Mouse (Mus musculus) layer of hippocampus, postnatal 14 days (tissue): ENCODE measurements at regions not wholly inside any gene's neighbourhood (a gene's known extent, or its start where the extent isn't known, plus 50 kb on each side); places are given as distances from the start of the nearest gene placed in this dataset.

Experiments
- DNase-seq, 2 experiments: peaks; one replicate each; pipeline ENCODE4 v3.0.0; 2021 to 2022; ENCODE audit warnings: low spot score in 2 of 2, mixed read lengths in 1 of 2

DNA sequence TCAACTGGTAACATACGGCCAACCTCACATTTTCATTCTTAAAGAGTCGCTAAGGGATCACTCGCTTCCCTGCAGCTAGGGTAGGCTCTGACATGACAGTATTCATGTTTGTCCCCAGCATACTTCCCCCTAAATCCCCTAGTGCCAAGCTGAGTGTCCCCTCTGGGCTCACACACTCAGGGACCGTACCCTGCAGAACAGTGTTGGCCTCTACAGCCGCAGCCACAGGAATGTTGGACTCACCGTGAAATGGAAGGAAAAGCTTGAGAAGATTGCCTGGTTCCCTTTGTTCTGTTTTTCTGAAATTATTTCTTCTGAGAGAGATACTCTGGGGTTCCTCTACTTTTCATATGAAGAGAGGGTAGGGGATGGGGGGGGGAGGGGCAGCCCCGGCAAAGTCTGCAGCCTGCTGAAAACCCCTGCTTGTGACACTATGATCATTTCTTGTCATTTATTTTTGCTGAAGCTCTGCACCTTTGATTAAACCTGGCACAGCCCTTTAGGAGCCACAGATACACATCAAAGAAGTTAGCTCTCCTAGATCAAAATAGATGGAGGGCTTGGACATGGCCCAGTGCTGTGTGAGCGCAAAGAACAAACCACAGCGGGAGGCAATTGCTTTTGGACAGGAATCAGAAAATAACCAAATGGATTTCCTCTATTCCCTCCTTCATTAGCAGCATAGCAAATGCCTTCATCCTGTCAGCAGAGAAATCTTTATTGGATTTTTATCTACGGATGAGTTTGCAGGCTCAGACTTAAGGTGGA, 312.7 kb upstream of the Id4 start:
- peak in 1 of 2 experiments; percentile 58 for DNase-seq

DNA sequence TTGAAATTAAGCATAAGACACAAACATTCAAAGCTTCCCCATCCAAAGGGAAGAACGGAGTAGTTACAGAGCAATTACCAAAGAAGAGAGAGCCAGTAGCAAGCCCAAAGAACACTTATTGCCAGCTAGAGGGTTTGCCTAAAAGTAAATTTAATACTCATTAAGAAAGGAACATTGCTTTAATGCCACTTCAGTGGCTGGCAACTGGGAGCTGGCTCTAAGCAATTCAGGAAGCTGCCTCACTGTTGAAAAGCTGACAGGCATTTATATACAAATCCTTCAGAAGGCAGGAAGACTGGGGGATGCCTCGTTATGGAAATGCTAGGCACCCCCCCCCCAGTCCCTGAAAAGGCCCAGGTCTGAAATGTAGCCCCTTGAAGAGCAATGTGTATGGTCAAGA, 310.6 kb upstream of the Id4 start:
- DNase-seq = no peak

DNA sequence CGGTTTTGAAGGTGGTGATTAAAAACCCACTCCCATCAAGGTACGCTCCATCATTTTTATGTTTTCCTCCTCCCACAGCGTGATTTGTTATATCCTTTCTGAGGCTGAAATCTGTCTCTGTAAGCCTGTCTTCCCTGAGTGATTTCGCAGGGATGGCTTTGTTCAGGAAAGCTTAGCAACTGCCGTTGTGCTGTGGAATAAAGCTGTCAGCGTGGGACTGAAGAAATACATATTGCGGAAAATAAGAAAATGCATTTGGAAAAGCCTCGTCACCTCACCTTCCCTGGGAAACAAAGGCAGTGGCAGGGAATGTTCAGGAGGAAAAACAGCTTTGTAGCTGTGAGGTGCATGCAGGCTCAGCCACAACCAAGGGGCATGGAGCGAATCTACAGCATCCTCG, 310.0 kb upstream of the Id4 start:
- no peak for DNase-seq

DNA sequence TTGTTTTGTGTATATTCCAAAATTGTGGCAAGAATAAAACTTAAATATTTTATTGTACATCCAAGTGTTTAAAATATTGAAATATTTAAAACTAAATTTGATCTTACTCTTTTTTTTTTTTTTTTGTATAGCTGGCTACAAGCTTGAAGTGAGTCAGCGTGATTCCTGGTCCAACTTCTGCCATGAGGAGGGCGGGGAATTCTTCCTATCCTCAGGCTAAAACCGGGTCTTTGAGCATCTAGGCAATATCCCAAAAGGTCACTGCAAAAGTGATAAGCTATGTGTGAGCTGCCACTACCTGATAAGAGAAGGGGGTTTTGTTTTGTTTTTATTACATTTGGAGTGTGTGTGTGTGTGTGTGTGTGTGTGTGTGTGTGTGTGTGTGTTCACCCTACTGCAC, 308.1 kb upstream of the Id4 start:
- DNase-seq = no peak

DNA sequence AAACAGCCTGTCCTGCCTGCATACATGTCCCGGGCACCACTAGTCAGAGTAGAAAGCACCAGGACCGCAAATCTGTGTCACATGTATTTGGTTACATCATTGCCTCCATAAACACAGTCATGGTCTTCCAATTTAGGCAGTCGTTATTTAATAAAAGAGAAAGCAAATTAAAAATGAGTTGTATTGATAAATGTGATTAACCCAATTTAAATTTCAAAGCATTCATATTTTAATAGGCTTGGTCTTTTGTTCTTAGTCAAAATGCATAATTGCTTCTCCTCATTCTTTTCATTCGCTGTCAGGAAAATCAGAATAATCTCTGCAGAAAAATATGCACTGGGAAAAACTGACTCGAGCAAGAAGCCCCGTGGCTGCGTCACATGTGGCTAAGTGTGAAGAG, 307.3 kb upstream of the Id4 start:
- DNase-seq = no peak

DNA sequence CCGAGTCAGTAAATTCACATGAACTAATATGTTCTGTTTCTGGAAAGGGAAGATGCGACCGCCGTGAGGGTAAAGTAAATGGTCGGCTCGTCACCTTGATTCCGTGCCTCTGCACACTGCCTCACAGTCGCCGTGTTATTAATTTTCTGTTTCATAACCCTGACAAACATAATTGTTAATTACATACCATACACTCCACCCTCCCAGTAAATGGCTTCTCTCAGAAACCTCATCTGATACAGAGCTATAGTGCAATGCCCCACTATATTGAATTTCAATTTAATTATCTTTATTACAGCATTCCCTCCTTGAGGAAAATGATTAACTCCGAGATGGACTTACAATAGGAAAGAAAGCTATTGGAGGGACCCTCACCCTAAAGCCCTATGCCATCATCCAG, 305.5 kb upstream of the Id4 start:
- DNase-seq = no peak

DNA sequence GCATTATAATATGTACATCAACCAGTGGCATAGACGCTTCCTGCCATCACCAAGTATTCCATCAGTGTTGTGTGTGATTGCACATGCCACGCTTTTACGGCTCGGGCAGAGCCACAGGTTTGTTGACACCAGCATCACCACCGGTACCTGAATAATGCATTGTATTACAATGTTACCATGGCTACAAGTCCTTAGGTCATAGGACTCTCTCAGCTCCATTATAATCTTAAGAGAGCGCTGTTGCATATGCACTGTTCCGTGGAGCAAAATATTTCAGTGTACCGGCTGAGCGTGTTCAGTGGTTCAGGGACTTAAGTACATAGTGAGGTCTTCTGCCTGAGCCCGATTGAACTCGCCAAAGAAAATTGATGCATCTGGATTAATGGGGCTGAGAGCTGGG, 303.4 kb upstream of the Id4 start:
- no peak for DNase-seq

DNA sequence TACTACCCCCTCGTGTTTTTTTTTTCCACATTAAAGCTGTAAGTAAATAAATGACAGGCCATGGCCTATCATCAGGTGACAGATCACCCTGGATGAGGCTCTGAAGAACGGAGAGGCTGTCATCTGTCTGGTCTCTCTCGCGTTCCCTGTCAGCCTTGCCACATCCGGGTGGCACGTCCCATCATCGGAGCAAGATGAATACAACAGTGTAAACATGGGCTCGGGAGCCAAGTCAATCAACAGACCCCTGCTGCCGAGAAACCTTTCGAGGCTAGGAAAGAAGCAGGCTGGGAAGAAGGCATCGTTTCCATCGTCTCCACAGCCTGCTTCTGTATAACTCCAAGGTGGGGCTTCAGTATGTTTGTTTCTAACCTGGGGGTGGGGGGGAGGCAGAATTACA, 286.8 kb upstream of the Id4 start:
- no peak for DNase-seq

DNA sequence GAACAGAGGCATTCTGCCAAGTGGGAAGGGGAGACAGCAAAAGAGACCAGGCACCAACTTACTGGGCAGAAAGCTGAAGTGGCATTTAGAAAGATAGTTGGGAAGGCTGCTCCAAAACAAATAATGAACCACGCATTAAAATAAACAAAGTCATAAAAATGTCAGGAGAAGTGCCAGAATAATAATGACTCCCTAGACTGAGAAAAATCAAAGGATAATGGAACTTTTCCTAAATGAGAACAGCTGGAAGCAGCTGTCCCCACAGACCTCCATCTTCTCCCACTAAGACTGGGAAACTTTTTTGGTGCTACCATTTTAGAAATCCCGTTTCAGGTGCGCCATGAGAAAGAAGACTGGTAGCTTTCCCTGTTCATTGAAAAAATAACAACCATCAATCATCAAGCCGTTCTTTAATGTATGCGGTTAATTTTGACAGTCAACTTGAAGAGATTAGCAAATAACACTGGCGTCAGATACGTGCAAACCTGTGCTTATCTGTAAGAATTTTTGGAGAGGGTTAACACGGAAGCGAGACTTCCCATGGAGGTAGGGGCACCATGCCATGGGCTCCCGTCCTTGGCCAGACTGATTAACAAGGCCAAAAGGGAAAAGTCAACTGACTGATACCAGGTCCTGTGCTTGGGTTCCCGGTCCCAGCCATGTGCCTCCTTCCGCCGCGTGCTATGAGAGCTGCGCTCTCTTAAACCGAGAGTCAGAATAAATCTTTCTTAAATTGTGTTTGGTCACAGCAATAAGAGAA, 286.1 kb upstream of the Id4 start:
- DNase-seq = no peak

DNA sequence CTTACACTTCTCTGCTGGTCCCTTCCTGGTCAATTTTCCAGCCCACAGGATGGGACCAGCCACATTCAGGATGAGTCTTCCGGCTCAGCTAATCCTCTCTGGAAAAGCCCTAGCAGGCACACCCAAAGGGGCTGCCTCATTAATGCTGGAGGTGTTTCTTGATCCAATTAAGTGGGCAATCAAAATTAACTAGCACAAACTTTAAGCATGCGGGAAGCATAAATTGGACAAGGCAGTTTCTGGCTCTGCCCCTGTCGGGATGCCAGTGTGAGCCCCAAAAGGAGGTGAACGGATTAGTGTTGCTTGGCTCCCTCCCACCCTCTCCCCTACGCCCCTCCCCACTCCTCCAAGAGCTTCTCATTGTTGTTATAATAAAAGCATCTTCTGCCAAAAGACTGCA, 262.5 kb upstream of the Id4 start:
- DNase-seq = peak; percentile 7 to 38

DNA sequence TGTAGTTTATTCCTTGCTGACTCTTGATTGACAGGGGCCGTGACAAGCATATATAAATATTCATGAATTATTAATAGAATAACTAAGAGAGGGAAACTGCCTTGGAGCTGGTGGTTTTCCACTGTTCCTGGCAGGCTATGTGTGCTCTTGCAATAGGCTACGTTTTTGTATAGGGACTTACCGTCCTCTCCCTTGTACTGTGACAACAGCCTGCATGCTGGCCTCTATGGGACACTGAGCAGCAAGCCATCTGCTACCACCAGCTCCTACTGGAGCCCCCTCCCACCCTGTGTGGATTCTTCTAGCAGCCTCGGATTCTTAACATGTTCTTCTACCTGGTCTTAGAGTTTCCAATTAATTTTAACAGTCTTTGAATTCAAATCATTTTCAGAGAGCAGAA, 261.6 kb upstream of the Id4 start:
- DNase-seq = no peak

DNA sequence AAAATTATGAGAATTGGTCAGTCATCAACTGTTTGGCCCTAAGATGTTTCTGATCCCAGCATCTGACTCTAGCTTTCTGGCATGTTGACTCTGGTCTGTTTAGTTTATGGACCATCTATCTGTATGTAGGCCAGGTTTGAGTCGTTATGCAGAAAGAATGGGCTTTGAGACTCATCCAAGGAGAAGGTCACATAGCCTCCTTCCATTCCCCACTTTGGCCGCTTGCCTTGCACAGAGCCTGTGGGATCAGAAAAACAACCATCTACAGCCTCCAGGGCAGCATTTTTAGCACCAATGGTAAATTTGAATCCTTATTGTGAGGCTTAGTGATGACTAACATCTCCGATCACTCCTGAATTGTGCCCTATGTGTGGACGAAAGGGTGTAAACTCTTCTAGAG, 257.9 kb upstream of the Id4 start:
- DNase-seq = no peak

DNA sequence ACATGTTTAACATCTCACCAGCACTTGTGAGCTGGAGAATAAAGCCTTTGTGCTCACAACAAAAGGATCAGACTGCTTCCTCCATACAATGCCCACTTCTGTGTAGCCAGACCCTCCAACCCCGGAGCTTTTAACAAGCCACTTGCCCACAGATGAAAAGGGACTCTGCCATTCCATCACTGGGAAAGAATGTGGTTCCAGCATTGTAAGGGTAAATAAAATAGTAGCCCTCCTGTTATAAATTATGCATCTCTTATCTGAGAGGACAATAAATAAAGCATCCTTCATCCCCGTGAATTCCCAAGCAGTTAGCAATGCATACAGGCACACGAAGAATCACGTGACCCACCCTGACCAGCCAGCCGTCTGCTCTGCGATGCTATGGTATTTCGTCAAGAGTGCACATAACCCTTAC, 247.7 kb upstream of the Id4 start:
- DNase-seq = no peak

DNA sequence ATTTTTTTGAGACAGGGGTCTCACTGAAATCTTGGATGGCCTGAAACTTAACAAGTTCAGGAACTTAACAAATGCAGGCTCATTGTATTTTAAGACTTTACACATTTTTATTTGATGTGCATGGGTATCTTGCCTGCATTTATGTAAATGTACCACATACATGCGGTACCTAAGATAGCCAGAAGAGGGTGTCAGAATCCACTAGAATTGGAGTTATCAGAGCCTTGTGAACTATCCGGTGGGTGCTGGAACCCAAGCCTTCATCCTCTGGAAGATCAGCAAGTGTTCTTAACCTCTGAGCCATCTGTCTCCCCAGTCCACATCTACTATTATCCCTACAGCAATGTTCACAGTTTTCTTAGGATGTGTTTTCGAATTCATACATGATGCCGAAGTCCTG, 245.7 kb upstream of the Id4 start:
- DNase-seq = no peak

DNA sequence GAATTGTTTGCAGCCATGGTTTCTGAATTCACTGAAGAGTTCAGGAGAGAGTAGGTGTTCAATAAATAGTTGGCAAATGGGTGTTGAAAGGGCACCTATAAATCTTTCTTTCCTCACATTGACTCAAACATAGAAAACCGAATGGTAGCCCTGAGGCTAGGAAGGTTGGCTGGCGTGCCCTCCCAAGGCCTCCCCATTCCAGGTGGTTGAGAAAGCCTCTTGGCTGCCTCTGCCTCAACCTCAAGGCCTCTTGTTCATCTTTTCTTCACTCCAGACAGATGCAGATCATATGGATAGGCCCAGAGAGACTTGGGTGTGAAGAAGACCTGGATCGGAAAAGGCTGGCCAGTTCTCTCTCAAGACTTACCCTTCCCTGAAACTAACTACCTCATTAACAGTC, 245.0 kb upstream of the Id4 start:
- DNase-seq = no peak

DNA sequence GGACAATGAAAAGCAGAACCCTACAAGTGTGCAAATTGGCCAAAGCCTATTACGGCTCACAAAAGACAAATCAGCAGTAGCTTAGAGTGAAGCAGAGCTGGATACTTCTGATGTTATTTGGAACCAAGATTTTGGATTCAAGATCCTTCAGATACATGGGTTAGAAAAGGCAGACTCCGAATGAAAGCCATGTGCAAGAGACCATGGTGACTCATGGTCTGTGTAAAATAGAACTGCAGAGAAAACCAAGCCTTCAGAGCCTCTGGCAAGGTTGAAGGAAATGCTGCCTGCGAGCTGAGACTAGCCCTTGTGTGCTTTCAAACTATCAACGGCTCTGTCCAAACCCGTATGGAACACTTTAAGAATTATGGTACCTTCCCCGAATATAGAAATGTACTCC, 244.4 kb upstream of the Id4 start:
- no peak for DNase-seq

DNA sequence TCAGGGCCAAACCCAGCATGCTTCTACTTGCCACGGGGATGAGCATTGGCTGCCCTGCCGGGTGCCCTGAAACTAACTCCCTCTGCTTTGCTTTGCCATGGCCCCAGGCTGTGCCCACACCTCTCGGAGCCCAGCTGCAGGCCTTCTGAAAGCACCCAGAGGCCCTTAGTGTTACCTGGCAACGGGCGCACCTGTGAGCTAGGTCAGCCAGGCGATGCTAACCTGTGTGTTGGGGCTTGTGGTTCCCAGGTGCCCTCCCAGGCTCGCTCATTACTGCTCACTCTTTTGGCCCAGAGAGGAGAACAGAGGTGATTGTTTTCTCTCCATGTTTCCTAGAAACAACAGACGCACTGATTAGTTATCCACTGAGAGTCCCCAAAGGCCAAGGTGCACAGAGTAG, 243.4 kb upstream of the Id4 start:
- no peak for DNase-seq

DNA sequence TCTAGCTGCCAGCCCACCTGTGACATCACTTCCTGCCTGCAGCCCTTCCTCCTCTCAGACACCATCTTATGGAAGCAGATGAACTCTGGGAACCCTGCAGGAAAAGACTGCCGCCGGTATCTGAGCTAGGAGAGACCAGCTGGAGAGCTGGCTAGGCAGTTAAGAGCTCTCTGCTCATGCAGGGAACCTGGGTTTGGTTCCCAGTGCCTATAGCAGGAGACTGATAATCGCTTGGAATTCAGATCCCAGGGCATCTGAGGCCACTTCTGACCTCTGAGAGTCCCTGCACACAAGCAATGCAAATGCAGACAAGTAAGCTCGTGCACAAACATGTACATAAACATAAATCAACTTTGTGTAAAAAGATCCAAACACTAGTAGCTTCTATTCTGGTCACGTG, 242.4 kb upstream of the Id4 start:
- DNase-seq = no peak

DNA sequence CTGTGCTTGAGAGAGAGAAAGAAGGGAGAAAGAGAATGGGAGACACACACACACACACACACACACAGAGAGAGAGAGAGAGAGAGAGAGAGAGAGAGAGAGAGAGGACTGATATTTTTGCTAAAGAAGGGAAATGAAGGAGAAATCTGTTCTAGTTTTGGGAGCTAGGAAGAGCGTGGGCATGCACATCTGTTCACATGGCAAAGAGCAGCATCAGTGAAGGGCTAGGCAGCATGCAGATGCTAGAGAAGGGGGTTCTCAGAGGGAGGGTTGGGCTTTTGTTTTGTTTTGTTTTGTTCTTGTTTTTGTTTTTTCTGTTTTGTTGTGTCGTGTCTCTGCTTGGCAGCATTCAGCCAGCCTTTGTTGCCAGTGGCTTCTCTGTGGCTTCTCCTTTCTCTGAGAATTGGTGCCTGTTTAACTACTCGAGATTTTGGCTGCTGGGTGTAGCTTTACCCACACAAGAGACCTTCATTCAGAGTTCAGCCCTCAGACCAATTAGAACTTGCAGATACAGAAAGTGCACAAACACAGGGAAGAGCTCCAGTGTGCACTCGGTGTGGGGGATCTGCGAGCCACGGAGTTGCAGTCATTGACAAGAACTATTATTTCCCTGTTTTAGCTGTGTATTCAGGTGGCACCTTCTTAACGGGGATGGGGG, 237.9 kb upstream of the Id4 start:
- DNase-seq = no peak

DNA sequence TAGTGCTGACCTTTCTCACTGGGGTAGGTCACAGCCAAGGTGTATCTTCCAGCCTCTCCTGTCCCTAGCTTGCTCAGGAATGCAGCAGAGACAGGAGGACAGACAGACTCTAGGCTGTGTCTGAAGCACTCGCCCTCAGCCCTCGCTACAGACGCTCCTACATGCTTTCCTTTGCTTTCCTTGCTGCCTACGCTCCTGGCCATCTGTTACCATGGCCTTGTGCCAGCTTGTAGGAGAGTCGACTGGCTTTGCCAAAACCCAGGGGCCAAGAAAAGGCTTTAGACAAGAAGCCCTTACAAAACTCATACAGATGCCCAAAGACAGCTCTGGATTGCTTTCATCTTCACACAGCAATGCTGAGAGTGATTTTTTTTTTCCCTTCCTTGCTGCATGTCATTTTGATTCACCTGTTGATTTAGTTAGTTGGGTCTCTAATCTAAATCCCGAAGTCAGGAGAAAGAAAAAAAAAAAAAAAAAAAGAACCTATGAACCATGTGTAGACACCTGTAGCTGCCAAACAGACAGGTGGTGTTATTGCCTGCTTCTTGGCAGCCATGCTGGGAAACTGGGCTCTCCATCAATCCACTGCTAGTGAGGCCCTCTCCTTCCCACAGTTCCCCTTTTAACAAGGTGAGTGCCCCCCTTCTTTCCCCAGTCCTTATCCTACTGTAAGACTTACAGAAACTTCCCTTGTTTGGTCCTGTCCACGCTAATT, 233.1 kb upstream of the Id4 start:
- peak; percentile 29 to 60 for DNase-seq

DNA sequence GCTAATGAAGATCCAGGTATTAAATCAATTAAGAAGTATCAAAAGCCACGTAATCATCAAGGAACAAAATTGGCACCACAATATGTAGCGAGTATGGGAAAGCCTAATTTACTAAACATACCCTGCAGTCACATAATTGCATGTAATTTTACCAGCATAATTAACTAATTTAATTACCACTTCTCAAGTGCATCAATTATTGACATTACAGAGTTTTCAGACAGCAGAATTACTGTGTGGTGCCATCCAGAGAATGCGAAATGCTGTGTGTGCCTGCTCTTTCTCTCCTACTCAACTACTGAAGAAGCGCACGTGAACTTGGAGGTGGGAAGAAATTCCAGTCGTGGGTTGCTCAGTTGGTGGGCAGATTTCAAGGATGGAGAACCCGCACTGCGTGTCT, 229.5 kb upstream of the Id4 start:
- DNase-seq = no peak

DNA sequence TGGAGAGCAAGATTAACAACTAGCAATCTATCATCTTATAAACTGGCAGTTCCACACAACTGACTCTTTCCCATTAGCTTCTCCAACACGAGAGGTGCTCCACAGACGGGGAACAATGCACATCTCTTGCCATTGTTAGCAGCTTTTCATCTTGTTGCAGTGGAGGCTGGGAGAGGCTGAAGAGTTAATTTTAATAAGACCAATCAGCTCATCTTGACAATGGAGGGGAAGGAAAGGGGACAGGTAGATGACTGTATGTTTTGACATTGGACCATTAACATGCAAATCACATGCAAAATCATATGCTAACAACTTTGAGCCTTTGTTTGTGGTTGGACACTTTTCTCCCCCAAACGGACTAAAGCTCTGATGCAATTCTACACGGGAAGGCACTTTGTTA, 218.9 kb upstream of the Id4 start:
- DNase-seq = no peak
